Mouse (Mus musculus) Patski (cell line): ENCODE data around the gene P4ha1. TPM values are rescaled to one million over a fixed set of nuclear protein-coding genes. Genes with fewer than 3 reads are reported as not detected.

Experiments used
- ATAC-seq: fragments of 100-300 bp; one replicate; pipeline ENCODE4 v1.8.0; 2021
- CTCF ChIA-PET: fragments of 350-600 bp; sonication (Branson Sonifier 250); formaldehyde crosslinking; loops from one replicate; lab custom pipeline; 2022; ENCODE audit warnings: inconsistent platforms; lab: Charles Lee
- POLR2A ChIA-PET: fragments of 350-600 bp; sonication (Branson Sonifier 250); formaldehyde crosslinking; loops from one replicate; lab custom pipeline; 2022; ENCODE audit warnings: antibody characterized with exemption, inconsistent platforms; lab: Charles Lee
- DNase-seq: peaks from one replicate; pipeline ENCODE4 v3.0.0-alpha.2; 2011; ENCODE audit warnings: low read depth, low spot score
- H3K27me3 ChIP-seq: fragments of 371-371 bp; one replicate; pipeline ENCODE4 v1.5.1; 2021
- CTCF ChIP-seq: fragments of 100-300 bp; IDR thresholded peaks from one replicate; pipeline ENCODE4 v1.5.1; 2021
- in situ Hi-C: fragments of 300-500 bp; cut with MboI; formaldehyde crosslinking; loops from 3 replicates; pipeline ENCODE4 v1.11.1; 2018; ENCODE audit warnings: low pct_unique_long_range_greater_than_20kb, mixed read lengths
- polyA plus RNA-seq: library from polyadenylated mRNA; unstranded; gene quantifications from one replicate; pipeline ENCODE4 v1.2.3, GENCODE M21; 2021

Gene P4ha1
- polyA plus RNA-seq, 1 experiment from 2014 or later = 174 TPM

- ChIA-PET POLR2A (interaction anchor here (0.9 to 4.5 kb wide), 2 partner anchors 12 to 23 kb away, joined by 3 to 39 read pairs; partner anchors contain the start of gene P4ha1), CTCF (interaction anchor here (1.0 to 6.8 kb wide), 5 partner anchors 12 to 76 kb away, joined by 3 to 75 read pairs (median 5); partner anchors contain the start of gene P4ha1)
- H3K27me3 ChIP-seq = no peaks in the 10 kb centered on the region
- DNase-seq (no peak), ATAC-seq (no peak)
- in situ Hi-C loops = no loop called here
- TF ChIP-seq CTCF = no peak
These were observed 11.2 kb upstream of the P4ha1 start for GRCm38 (mm10) chr10:59311881-59312280.

DNA sequence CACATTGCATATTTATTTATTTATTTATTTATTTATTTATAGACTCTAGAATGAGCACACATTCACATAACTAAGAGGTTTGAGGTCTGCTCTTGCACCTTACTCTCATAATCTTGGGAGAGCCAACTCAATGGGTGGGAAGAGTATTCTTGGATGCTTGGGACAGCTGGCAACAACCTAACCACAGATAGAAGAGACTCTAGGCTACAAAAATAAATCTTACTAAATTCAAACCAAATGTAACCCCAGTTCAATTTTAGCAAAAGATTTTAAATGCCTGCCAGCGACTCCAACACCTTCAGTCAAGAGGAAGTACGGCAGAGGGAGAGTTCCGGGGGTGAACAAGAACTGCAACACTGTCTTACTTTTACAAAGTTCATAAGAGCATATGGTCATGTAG, 2.0 kb upstream of the P4ha1 start:
- DNase-seq = no peak
- TF ChIP-seq CTCF = no peak
- ChIA-PET CTCF (interaction anchor here (8.8 kb wide), 1 partner anchor 10 kb away, joined by 75 read pairs; no protein-coding TSS in a partner anchor), POLR2A (interaction anchor here (0.8 kb wide), 1 partner anchor 9 kb away, joined by 3 read pairs; no protein-coding TSS in a partner anchor)
- ATAC-seq = no peak
- in situ Hi-C loops = no loop called here
- no peaks in the 10 kb centered on the region for H3K27me3 ChIP-seq

- no peaks in the 10 kb centered on the region for H3K27me3 ChIP-seq
- ATAC-seq (no peak), DNase-seq (no peak)
- in situ Hi-C loops = no loop called here
- POLR2A ChIA-PET = interaction anchor here (5.8 kb wide), 1 partner anchor 11 kb away, joined by 39 read pairs; no protein-coding TSS in a partner anchor
- CTCF ChIA-PET = interaction anchor here (8.8 kb wide), 1 partner anchor 11 kb away, joined by 75 read pairs; no protein-coding TSS in a partner anchor
- no peak for TF ChIP-seq CTCF
These were observed 825 bp upstream of the P4ha1 start for GRCm38 (mm10) chr10:59322271-59322670.

- POLR2A ChIA-PET = interaction anchor here (0.9 to 5.8 kb wide), 6 partner anchors 11 to 53 kb away, joined by 3 to 39 read pairs (median 4); no protein-coding TSS in a partner anchor
- TF ChIP-seq CTCF = peak; percentile 0
These were observed 529 bp downstream of the P4ha1 start for GRCm38 (mm10) chr10:59323488-59324161.

GRCm38 (mm10) chr10:59324311-59325165, 1.4 kb downstream of the P4ha1 start:
- POLR2A ChIA-PET = interaction anchor here (0.6 to 5.8 kb wide), 8 partner anchors 13 to 673 kb away, joined by 3 to 39 read pairs (median 4); no protein-coding TSS in a partner anchor
- DNase-seq = no peak
- no peak for ATAC-seq
- in situ Hi-C loops = no loop called here
- TF ChIP-seq CTCF = no peak
- CTCF ChIA-PET = interaction anchor here (1.6 to 8.8 kb wide), 7 partner anchors 10 to 35 kb away, joined by 5 to 75 read pairs (median 6); no protein-coding TSS in a partner anchor
- no peaks in the 10 kb centered on the region for H3K27me3 ChIP-seq

More at GRCm38 (mm10) chr10:59323488-59324161, 529 bp downstream of the P4ha1 start:
- DNase-seq (no peak), ATAC-seq (peak; percentile 48)
- H3K27me3 ChIP-seq = no peaks in the 10 kb centered on the region
- in situ Hi-C loops = no loop called here
- CTCF ChIA-PET = interaction anchor here (1.7 to 8.8 kb wide), 4 partner anchors 11 to 36 kb away, joined by 5 to 75 read pairs (median 25); no protein-coding TSS in a partner anchor

GRCm38 (mm10) chr10:59326612-59327315, 3.7 kb downstream of the P4ha1 start:
- no peak for DNase-seq
- CTCF ChIA-PET = interaction anchor here (1.1 to 8.8 kb wide), 4 partner anchors 7 to 29 kb away, joined by 3 to 75 read pairs (median 27); no protein-coding TSS in a partner anchor
- no peak for TF ChIP-seq CTCF
- in situ Hi-C loops = no loop called here
- no peak for ATAC-seq
- POLR2A ChIA-PET = interaction anchor here (1.6 to 5.8 kb wide), 2 partner anchors 15 to 29 kb away, joined by 3 to 39 read pairs; no protein-coding TSS in a partner anchor
- H3K27me3 ChIP-seq = no peaks in the 10 kb centered on the region

GRCm38 (mm10) chr10:59327316-59327710, 4.2 kb downstream of the P4ha1 start:
- in situ Hi-C loops = no loop called here
- H3K27me3 ChIP-seq = no peaks in the 10 kb centered on the region
- CTCF ChIA-PET = interaction anchor here (1.1 to 8.8 kb wide), 4 partner anchors 7 to 30 kb away, joined by 3 to 75 read pairs (median 27); no protein-coding TSS in a partner anchor
- no peak for DNase-seq
- ATAC-seq = no peak
- TF ChIP-seq CTCF = no peak
- POLR2A ChIA-PET = interaction anchor here (5.8 kb wide), 1 partner anchor 16 kb away, joined by 39 read pairs; no protein-coding TSS in a partner anchor

DNA sequence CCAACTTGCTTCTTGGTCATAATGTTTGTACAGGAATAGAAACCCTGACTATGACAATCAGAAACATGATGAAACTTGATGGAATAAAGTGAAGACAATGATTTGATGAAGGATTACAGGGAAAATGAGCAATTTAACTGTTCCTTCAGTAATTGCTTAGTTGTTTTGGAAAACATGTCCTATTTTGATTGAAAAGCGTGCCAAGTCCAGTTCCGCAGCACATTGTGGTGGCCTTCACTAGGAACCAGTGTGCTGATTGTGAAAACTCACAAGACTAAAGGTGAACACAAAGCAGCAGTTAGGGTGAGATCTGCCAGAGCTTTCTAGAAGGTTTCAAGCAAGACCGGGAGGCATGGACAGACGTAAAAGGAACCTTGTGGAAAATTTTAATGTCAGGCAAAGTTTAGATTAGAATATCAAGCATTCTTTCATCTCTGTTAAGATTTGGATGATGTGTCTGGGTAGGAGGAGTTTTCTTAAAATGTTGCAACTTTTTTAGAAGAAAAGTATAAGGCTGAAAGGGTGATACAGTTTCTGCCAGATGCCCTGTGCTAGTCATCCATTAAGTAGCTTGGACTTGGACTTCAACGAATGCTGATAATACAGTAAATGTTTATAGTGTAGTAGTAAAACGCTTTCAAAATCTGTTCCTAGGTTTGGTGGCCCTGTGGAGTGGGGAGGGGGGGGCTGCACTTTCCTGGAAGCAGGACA, 8.6 kb downstream of the P4ha1 start:
- no peak for TF ChIP-seq CTCF
- ChIA-PET POLR2A (no interaction called here), CTCF (interaction anchor here (5.4 kb wide), 1 partner anchor 6 kb away, joined by 44 read pairs; the partner anchor contains the start of gene P4ha1)
- no peaks in the 10 kb centered on the region for H3K27me3 ChIP-seq
- ATAC-seq = no peak
- DNase-seq = no peak
- in situ Hi-C loops = no loop called here

GRCm38 (mm10) chr10:59333400-59333799, 10.3 kb downstream of the P4ha1 start:
- ATAC-seq (no peak), DNase-seq (no peak)
- no peaks in the 10 kb centered on the region for H3K27me3 ChIP-seq
- in situ Hi-C loops = no loop called here
- no peak for TF ChIP-seq CTCF
- ChIA-PET POLR2A (interaction anchor here (0.7 to 1.3 kb wide), 3 partner anchors 19 to 33 kb away, joined by 3 to 4 read pairs (median 4); no protein-coding TSS in a partner anchor), CTCF (interaction anchor here (0.8 to 5.4 kb wide), 5 partner anchors 8 to 35 kb away, joined by 3 to 44 read pairs (median 3); partner anchors contain the start of gene P4ha1)
